Mouse (Mus musculus) gastrocnemius, postnatal 25 days (tissue): ENCODE results near the gene Sept9. TPM values are rescaled to one million over a fixed set of nuclear protein-coding genes. Genes with fewer than 3 reads are reported as not detected.

Source experiments
- DNase-seq: peaks from one replicate; pipeline ENCODE4 v3.0.0; 2022
- long read RNA-seq, 2 experiments: library from polyadenylated mRNA; stranded (forward); transcript quantifications; one replicate each; pipeline ENCODE4 v2.0.0; 2021
- total RNA-seq, 2 experiments: library from RNA; stranded (reverse); gene quantifications; 1 replicate in 1 of 2; 2 replicates in 1 of 2; pipeline ENCODE4 v1.2.3; 2021

Sept9 gene
- 10 to 100 TPM; 13.8 to 16.2 TPM for total RNA-seq
- long read RNA-seq, experiment 1, partial matches to known transcripts = 2 of 13 reads
- long read RNA-seq, experiment 1, other reads (novel, unspliced or antisense) = 6 of 13 reads
- long read RNA-seq, experiment 2, partial matches to known transcripts = 3 of 7 reads
- long read RNA-seq, experiment 2, other reads (novel, unspliced or antisense) = 1 of 7 reads

GRCm38 (mm10) chr11:117199282-117200175 lies at the start of gene Sept9:
Gene Sept9, plus strand, starts transcription at chr11:117199661.
- no peak for DNase-seq

- no peak for DNase-seq
Measured at GRCm38 (mm10) chr11:117150467-117150966, 48.9 kb upstream of the Sept9 start.

GRCm38 (mm10) chr11:117151461-117151860 lies 48.0 kb upstream of the Sept9 start:
- DNase-seq = no peak

GRCm38 (mm10) chr11:117152541-117152940 lies 46.9 kb upstream of the Sept9 start:
- no peak for DNase-seq

GRCm38 (mm10) chr11:117153553-117153952 lies 45.9 kb upstream of the Sept9 start:
- DNase-seq = no peak

- no peak for DNase-seq
Measured at GRCm38 (mm10) chr11:117154088-117154815, 45.2 kb upstream of the Sept9 start.

GRCm38 (mm10) chr11:117156725-117157124 lies 42.7 kb upstream of the Sept9 start:
- DNase-seq = no peak

GRCm38 (mm10) chr11:117158343-117158742 lies 41.1 kb upstream of the Sept9 start:
- no peak for DNase-seq

- DNase-seq = no peak
Measured at GRCm38 (mm10) chr11:117159257-117159945, 40.1 kb upstream of the Sept9 start.

- DNase-seq = no peak
Measured at GRCm38 (mm10) chr11:117159946-117160307, 39.5 kb upstream of the Sept9 start.

GRCm38 (mm10) chr11:117160791-117161190 lies 38.7 kb upstream of the Sept9 start:
- DNase-seq = no peak

GRCm38 (mm10) chr11:117161574-117161973 lies 37.9 kb upstream of the Sept9 start:
- DNase-seq = no peak

GRCm38 (mm10) chr11:117163098-117163497 lies 36.4 kb upstream of the Sept9 start:
- DNase-seq = no peak

GRCm38 (mm10) chr11:117163771-117164170 lies 35.7 kb upstream of the Sept9 start:
- no peak for DNase-seq

GRCm38 (mm10) chr11:117168278-117169087 lies 31.0 kb upstream of the Sept9 start:
- no peak for DNase-seq

GRCm38 (mm10) chr11:117169088-117169635 lies 30.3 kb upstream of the Sept9 start:
- DNase-seq = no peak

GRCm38 (mm10) chr11:117169801-117170565 lies 29.5 kb upstream of the Sept9 start:
- no peak for DNase-seq

GRCm38 (mm10) chr11:117174098-117174892 lies 25.2 kb upstream of the Sept9 start:
- no peak for DNase-seq

- no peak for DNase-seq
Measured at GRCm38 (mm10) chr11:117174924-117175323, 24.5 kb upstream of the Sept9 start.
